Mouse (Mus musculus): ENCODE results near the gene Pgp. TPM values are rescaled to one million over a fixed set of nuclear protein-coding genes. Genes with fewer than 3 reads are reported as not detected.

Gene Pgp
- polyA plus RNA-seq, 1 experiment from 2014 or later = 85.4 TPM

- H3K4me2 ChIP-seq (ENCODE audit: low read length) = peak overlapping the region; percentile 22; the same call in 1 of the 2 replicates
- H3K4me3 ChIP-seq (ENCODE audit: low read length) = no peak overlapping the region
- ATAC-seq = peak; percentile 10; the same call in 1 of the 2 replicates
- H3K9me3 ChIP-seq (ENCODE audit: control insufficient read depth, low read length) = no peaks in the 10 kb centered on the region
- peak overlapping the region; percentile 29; the same call in 1 of the 2 replicates for H3K9ac ChIP-seq (ENCODE audit: low read depth, low read length)
- WGBS = 33% methylated on average over 36 of the region's 36 CpGs
- H3K36me3 ChIP-seq (ENCODE audit: control insufficient read depth, insufficient read depth, low read length) = peaks cover 51% of the 10 kb centered on the region
- H3K27ac ChIP-seq (ENCODE audit: low read depth, low read length) = no peak overlapping the region
- no peaks in the 10 kb centered on the region for H3K27me3 ChIP-seq (replicated peaks; ENCODE audit: control insufficient read depth, insufficient read depth, low read length)
- H3K4me1 ChIP-seq (ENCODE audit: control insufficient read depth, insufficient read depth, low read depth, low read length) = peaks cover 3% of the 10 kb centered on the region; the same call in 1 of the 2 replicates
Observed at GRCm38 (mm10) chr17:24506332-24507070, 36.3 kb downstream of the Pgp start.

GRCm38 (mm10) chr17:24507129-24507664 is 37.0 kb downstream of the Pgp start:
- Histone ChIP-seq H3K9me3 (ENCODE audit: control insufficient read depth, low read length) (no peaks in the 10 kb centered on the region), H3K27me3 (replicated peaks; ENCODE audit: control insufficient read depth, insufficient read depth, low read length) (no peaks in the 10 kb centered on the region), H3K4me1 (ENCODE audit: control insufficient read depth, insufficient read depth, low read depth, low read length) (peaks cover 3% of the 10 kb centered on the region; the same call in 1 of the 2 replicates), H3K4me2 (ENCODE audit: low read length) (no peak overlapping the region), H3K9ac (ENCODE audit: low read depth, low read length) (no peak overlapping the region), H3K4me3 (ENCODE audit: low read length) (no peak overlapping the region), H3K36me3 (ENCODE audit: control insufficient read depth, insufficient read depth, low read length) (peaks cover 50% of the 10 kb centered on the region), H3K27ac (ENCODE audit: low read depth, low read length) (no peak overlapping the region)
- 50% methylated on average over 19 of the region's 19 CpGs for WGBS
- no peak for ATAC-seq

GRCm38 (mm10) chr17:24507806-24508460 is 37.7 kb downstream of the Pgp start:
- Histone ChIP-seq H3K4me2 (ENCODE audit: low read length) (no peak overlapping the region), H3K4me3 (ENCODE audit: low read length) (no peak overlapping the region), H3K27ac (ENCODE audit: low read depth, low read length) (0 out of 2 replicates have a peak overlapping the region, but pooled peaks have one; percentile 2), H3K36me3 (ENCODE audit: control insufficient read depth, insufficient read depth, low read length) (peaks cover 44% of the 10 kb centered on the region), H3K4me1 (ENCODE audit: control insufficient read depth, insufficient read depth, low read depth, low read length) (peaks cover 3% of the 10 kb centered on the region; the same call in 1 of the 2 replicates), H3K9me3 (ENCODE audit: control insufficient read depth, low read length) (no peaks in the 10 kb centered on the region), H3K9ac (ENCODE audit: low read depth, low read length) (0 out of 2 replicates have a peak overlapping the region, but pooled peaks have one; percentile 19), H3K27me3 (replicated peaks; ENCODE audit: control insufficient read depth, insufficient read depth, low read length) (no peaks in the 10 kb centered on the region)
- ATAC-seq = no peak
- WGBS = 75% methylated on average over 12 of the region's 12 CpGs

DNA sequence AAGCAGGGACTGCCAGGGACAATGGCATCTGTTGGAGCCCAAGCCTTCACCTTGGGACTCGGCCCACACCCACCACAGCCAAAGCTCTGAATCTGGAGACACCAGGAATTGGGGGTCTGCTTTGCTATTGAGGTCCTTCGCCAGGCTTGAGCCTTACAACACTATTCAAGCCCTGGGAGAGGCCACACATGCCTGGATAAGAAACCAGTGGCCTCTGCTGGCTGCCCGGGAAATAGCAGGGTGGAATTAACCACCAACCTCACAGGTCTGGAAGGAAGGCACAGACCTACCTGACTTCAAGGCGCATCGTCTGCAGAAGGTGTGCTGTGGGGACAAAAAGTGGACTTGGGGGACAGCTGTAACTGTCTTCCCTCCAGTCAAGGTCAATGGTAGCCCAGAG is 43.4 kb downstream of the Pgp start:
- no peak overlapping the region for H3K4me2 ChIP-seq (ENCODE audit: low read length)
- H3K9ac ChIP-seq (ENCODE audit: low read depth, low read length) = no peak overlapping the region
- H3K27ac ChIP-seq (ENCODE audit: low read depth, low read length) = no peak overlapping the region
- 48% methylated on average over 5 of the region's 5 CpGs for WGBS
- no peaks in the 10 kb centered on the region; the same call in 1 of the 2 replicates for H3K4me1 ChIP-seq (ENCODE audit: control insufficient read depth, insufficient read depth, low read depth, low read length)
- ATAC-seq = peak; percentile 71
- H3K36me3 ChIP-seq (ENCODE audit: control insufficient read depth, insufficient read depth, low read length) = peaks cover 29% of the 10 kb centered on the region
- no peak overlapping the region for H3K4me3 ChIP-seq (ENCODE audit: low read length)
- H3K9me3 ChIP-seq (ENCODE audit: control insufficient read depth, low read length) = no peaks in the 10 kb centered on the region
- H3K27me3 ChIP-seq (replicated peaks; ENCODE audit: control insufficient read depth, insufficient read depth, low read length) = no peaks in the 10 kb centered on the region

DNA sequence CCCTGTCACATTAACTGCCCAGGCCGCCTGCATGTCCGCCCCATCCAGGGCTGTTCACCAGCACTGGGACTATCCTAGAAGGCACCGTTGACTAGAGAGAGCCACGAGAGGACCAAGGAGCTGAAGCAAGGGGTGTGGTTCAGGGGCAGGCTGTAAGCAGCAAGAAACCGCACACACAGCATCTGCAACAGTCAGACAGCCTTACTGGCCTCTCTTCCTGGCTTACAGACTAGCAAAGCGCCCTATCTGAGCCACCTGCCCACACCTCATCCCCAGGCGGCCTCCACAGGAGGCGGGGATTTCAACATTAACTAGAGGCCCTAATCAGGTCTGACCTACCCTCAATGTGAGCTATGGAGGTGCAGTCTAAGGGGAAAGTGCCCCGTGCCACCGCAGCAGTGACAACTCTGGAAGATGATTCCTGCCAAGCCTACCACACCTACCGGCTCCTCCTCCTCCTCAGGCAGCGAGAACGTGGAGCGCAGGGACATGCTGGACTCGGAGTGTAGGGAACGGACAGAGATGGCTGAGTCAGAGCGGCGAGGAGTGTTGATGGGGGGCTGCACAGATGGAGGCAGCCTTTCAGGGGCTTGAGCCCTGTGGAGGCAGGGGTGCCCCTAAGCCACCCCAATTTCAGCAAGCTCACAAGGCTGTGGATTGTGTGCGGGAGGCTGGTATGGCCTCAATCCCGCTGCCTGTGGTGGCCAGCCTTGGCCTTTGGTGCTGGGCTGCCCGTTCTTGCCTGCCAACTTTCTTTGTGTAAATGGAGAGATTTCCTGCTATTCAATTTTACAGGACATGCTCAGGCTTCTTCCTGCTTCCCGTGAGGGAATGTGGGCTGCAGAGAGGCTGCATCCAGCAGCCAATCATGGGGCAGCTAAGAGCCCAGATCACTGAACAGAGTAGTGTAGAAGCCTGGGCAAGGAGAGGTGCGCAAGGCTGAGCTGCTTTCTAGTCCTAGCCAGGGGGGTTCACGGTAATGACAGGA is 44.4 kb downstream of the Pgp start:
- 86% methylated on average over 23 of the region's 24 CpGs for WGBS
- no peaks in the 10 kb centered on the region; the same call in 1 of the 2 replicates for H3K4me1 ChIP-seq (ENCODE audit: control insufficient read depth, insufficient read depth, low read depth, low read length)
- peak overlapping the region; percentile 11; the same call in 1 of the 2 replicates for H3K9ac ChIP-seq (ENCODE audit: low read depth, low read length)
- H3K4me3 ChIP-seq (ENCODE audit: low read length) = no peak overlapping the region
- no peaks in the 10 kb centered on the region for H3K9me3 ChIP-seq (ENCODE audit: control insufficient read depth, low read length)
- no peak overlapping the region for H3K4me2 ChIP-seq (ENCODE audit: low read length)
- no peak for ATAC-seq
- H3K27me3 ChIP-seq (replicated peaks; ENCODE audit: control insufficient read depth, insufficient read depth, low read length) = no peaks in the 10 kb centered on the region
- no peak overlapping the region; the same call in 1 of the 2 replicates for H3K27ac ChIP-seq (ENCODE audit: low read depth, low read length)
- peaks cover 29% of the 10 kb centered on the region for H3K36me3 ChIP-seq (ENCODE audit: control insufficient read depth, insufficient read depth, low read length)

GRCm38 (mm10) chr17:24520450-24520849 is 50.3 kb downstream of the Pgp start:
- 90% methylated on average over 4 of the region's 4 CpGs for WGBS
- no peak for ATAC-seq
- no peak overlapping the region for H3K4me2 ChIP-seq (ENCODE audit: low read length)
- H3K36me3 ChIP-seq (ENCODE audit: control insufficient read depth, insufficient read depth, low read length) = peaks cover 17% of the 10 kb centered on the region
- H3K4me1 ChIP-seq (ENCODE audit: control insufficient read depth, insufficient read depth, low read depth, low read length) = peaks cover 4% of the 10 kb centered on the region
- H3K9me3 ChIP-seq (ENCODE audit: control insufficient read depth, low read length) = no peaks in the 10 kb centered on the region
- no peak overlapping the region for H3K9ac ChIP-seq (ENCODE audit: low read depth, low read length)
- no peaks in the 10 kb centered on the region for H3K27me3 ChIP-seq (replicated peaks; ENCODE audit: control insufficient read depth, insufficient read depth, low read length)
- H3K27ac ChIP-seq (ENCODE audit: low read depth, low read length) = no peak overlapping the region
- no peak overlapping the region for H3K4me3 ChIP-seq (ENCODE audit: low read length)

Other genes with a start within 250 kb of the Pgp start
- gene Tedc2, start 249.5 kb upstream of the Pgp start, polyA plus RNA-seq (2015; fragmentation: Nextera tagmentation; extraction: Ambion mirVana) = 8.9 and 10.1 TPM in 2 replicates
- 14.4 and 17.6 TPM in 2 replicates for gene Ccnf, start 218.9 kb upstream of the Pgp start, polyA plus RNA-seq (2015; fragmentation: Nextera tagmentation; extraction: Ambion mirVana)
- gene Abca17, start 119.3 kb upstream of the Pgp start, polyA plus RNA-seq (2015; fragmentation: Nextera tagmentation; extraction: Ambion mirVana) = 1.2 TPM in 2 replicates
- gene Abca3, start 118.4 kb upstream of the Pgp start, polyA plus RNA-seq (2015; fragmentation: Nextera tagmentation; extraction: Ambion mirVana) = 30.1 and 34.5 TPM in 2 replicates
- 304 and 328 TPM in 2 replicates for gene Rnps1, start 55.8 kb upstream of the Pgp start, polyA plus RNA-seq (2015; fragmentation: Nextera tagmentation; extraction: Ambion mirVana)
- 48.0 and 59.0 TPM in 2 replicates for gene Eci1, start 43.8 kb upstream of the Pgp start, polyA plus RNA-seq (2015; fragmentation: Nextera tagmentation; extraction: Ambion mirVana)
- gene Dnase1l2, start 27.3 kb upstream of the Pgp start, polyA plus RNA-seq (2015; fragmentation: Nextera tagmentation; extraction: Ambion mirVana) = 6.1 and 9.4 TPM in 2 replicates
- gene E4f1, start 79 bp upstream of the Pgp start, polyA plus RNA-seq (2015; fragmentation: Nextera tagmentation; extraction: Ambion mirVana) = 42.3 and 43.5 TPM in 2 replicates
- gene Bricd5, start 3.5 kb downstream of the Pgp start, polyA plus RNA-seq (2015; fragmentation: Nextera tagmentation; extraction: Ambion mirVana) = 0.65 and 1.2 TPM in 2 replicates
- gene Mlst8, start 8.7 kb downstream of the Pgp start, polyA plus RNA-seq (2015; fragmentation: Nextera tagmentation; extraction: Ambion mirVana) = 36.2 and 39.3 TPM in 2 replicates
- gene Caskin1, start 18.2 kb downstream of the Pgp start, polyA plus RNA-seq (2015; fragmentation: Nextera tagmentation; extraction: Ambion mirVana) = 43.6 and 44.6 TPM in 2 replicates
- gene Traf7, start 57.5 kb downstream of the Pgp start, polyA plus RNA-seq (2015; fragmentation: Nextera tagmentation; extraction: Ambion mirVana) = 85.9 and 94.2 TPM in 2 replicates
- 10.9 and 13.0 TPM in 2 replicates for gene Rab26, start 63.8 kb downstream of the Pgp start, polyA plus RNA-seq (2015; fragmentation: Nextera tagmentation; extraction: Ambion mirVana)
- gene Pkd1, start 79.4 kb downstream of the Pgp start, polyA plus RNA-seq (2015; fragmentation: Nextera tagmentation; extraction: Ambion mirVana) = 26.8 and 29.9 TPM in 2 replicates
- gene Tsc2, start 162.2 kb downstream of the Pgp start, polyA plus RNA-seq (2015; fragmentation: Nextera tagmentation; extraction: Ambion mirVana) = 65.8 and 80.9 TPM in 2 replicates
- 9.6 and 9.9 TPM in 2 replicates for gene Nthl1, start 162.3 kb downstream of the Pgp start, polyA plus RNA-seq (2015; fragmentation: Nextera tagmentation; extraction: Ambion mirVana)
- gene Slc9a3r2, start 179.9 kb downstream of the Pgp start, polyA plus RNA-seq (2015; fragmentation: Nextera tagmentation; extraction: Ambion mirVana) = 60.8 TPM in 2 replicates
- gene Npw, start 188.1 kb downstream of the Pgp start, polyA plus RNA-seq (2015; fragmentation: Nextera tagmentation; extraction: Ambion mirVana) = 0.54 and 0.75 TPM in 2 replicates
- 10.8 and 18.7 TPM in 2 replicates for gene Zfp598, start 199.3 kb downstream of the Pgp start, polyA plus RNA-seq (2015; fragmentation: Nextera tagmentation; extraction: Ambion mirVana)
- gene Syngr3, start 219.6 kb downstream of the Pgp start, polyA plus RNA-seq (2015; fragmentation: Nextera tagmentation; extraction: Ambion mirVana) = 272 and 319 TPM in 2 replicates
- 35.4 and 37.3 TPM in 2 replicates for gene Gfer, start 225.8 kb downstream of the Pgp start, polyA plus RNA-seq (2015; fragmentation: Nextera tagmentation; extraction: Ambion mirVana)
- 1.7 and 2.3 TPM in 2 replicates for gene Noxo1, start 225.8 kb downstream of the Pgp start, polyA plus RNA-seq (2015; fragmentation: Nextera tagmentation; extraction: Ambion mirVana)
- 62.4 and 69.9 TPM in 2 replicates for gene Tbl3, start 237.3 kb downstream of the Pgp start, polyA plus RNA-seq (2015; fragmentation: Nextera tagmentation; extraction: Ambion mirVana)
- gene Rnf151, start 247.7 kb downstream of the Pgp start, polyA plus RNA-seq (2015; fragmentation: Nextera tagmentation; extraction: Ambion mirVana) = not detected in 2 replicates
- gene Rps2, start 247.7 kb downstream of the Pgp start, polyA plus RNA-seq (2015; fragmentation: Nextera tagmentation; extraction: Ambion mirVana) = 732 and 739 TPM in 2 replicates

All from hindbrain, embryonic 16.5 days (tissue).